Mouse (Mus musculus) G1E-ER4 (cell line): Measurements from ENCODE around the gene Traf4. TPM values are rescaled to one million over a fixed set of nuclear protein-coding genes. Genes with fewer than 3 reads are reported as not detected.

Experiments used
- GATA1 ChIP-seq: IDR thresholded peaks from one replicate; pipeline ENCODE4 v1.8.0; 2012; ENCODE audit warnings: low read length, inconsistent platforms
- polyA plus RNA-seq: library from polyadenylated mRNA; stranded (reverse); fragments of >175 nt; gene quantifications from 2 replicates; pipeline ENCODE4 v1.2.3, GENCODE M21; 2012

Traf4 gene
- polyA plus RNA-seq, 1 experiment, result 23.6 TPM

DNA sequence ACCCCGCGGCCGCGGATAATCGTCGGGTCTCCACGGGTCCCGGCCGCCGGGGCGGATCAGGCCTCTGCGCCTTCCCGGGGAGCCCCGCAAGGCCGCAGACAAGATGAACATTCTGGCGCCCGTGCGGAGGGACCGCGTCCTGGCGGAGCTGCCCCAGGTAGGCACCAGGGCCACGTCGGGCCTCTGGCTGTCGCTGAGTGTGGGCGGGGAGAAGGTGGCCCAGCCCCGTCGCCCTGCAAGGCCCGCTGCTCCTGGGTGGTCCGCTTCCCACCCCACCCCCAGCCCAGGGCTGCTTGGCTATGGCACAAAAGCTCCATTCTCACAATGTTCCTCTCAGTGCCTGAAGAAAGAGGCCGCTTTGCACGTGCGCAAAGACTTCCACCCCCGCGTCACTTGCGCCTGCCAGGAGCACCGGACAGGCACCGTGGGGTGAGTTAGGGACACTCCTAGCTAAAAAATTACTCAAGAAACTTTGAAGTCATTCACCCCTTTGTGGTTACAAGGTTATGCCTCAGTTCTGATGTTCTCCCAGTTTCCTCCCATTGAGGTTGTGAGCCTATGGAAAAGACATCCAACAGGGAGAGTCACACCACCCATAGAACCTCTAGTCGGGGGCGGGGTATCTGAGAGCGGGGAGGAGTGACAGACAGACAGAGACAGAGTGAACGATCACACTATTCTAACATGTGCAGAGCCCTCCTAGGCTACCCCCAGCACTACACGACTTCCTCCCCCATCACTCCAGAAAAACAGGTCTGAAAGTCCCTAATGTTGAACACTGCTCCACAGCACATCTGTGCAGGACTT, 24.0 kb upstream of the Traf4 start:
- no peak for TF ChIP-seq GATA1

DNA sequence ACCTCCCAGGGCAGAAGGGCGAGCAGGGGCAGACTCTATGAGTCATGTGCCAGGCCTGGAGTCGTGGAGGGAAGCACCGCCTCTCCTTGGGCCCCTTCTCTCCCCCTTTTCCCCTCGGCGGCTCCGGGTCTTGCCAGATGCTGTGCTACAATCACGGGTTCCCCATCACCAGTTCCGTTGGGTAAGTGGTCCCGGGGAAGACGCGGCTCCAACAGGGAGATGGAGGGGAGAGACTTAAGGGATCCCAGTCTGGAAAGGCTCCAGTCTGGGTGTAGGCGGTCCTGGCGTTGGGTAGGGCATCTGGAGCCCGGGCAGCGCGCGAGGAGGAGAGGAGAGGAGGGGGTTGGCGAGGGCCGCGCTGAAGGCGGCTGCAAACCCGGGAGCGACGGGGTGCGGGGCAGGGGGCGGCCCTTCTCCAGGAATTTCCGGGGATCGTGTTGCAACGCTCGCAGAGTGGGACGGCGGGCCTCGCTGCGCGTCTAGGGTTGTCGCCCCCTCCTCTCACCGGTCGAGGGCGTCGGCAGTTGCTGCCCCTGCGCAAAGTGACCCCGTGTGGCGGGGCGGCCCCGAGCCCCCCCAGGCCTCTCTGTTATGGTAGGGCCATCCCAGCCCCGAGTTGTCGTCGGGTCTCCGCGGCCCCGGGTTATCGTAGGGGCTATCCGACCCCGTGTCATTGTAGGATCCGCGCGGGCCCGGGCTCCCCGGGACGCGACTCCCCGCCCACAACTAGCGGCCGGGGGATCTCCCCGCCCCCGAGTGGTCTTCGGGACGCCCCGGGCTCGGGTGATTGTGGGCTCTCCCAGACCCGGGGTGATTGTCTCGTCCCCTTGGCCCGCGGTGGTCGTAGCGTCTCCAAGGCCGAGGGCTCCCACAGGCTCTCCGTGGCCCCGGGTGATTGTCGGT, 23.2 kb upstream of the Traf4 start, which contains the start of gene Rab34:
Gene Rab34, plus strand, starts transcription at position 100 of the 903 bp plus-strand sequence.
- TF ChIP-seq GATA1, result no peak

DNA sequence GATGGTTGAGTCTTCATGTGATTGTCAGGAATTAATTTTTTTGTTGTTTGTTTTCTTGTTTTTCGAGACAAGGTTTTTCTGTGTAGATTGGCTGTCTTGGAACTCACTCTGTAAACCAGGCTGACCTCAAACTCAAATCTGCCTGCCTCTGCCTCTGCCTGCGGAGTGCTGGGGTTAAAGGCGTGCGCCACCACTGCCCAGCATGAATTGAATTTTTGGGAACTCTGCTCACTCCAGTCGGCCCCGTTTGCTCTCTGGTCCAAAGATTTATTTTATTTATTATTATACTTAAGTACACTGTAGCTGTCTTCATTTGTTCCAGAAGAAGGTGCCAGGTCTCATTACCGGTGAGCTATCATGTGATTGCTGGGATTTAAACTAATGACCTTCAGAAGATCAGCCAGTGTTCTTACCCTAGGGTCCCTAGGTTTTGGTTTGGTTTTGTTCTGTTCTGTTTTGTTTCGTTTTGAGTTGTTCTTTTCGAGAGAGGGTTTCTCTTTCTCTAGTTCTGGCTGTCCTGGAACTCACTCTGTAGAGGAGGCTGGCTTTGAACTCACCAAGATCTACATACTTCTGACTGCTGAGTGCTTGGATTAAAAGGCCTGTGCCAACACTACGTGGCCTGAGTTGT, 18.6 kb upstream of the Traf4 start:
- no peak for TF ChIP-seq GATA1

DNA sequence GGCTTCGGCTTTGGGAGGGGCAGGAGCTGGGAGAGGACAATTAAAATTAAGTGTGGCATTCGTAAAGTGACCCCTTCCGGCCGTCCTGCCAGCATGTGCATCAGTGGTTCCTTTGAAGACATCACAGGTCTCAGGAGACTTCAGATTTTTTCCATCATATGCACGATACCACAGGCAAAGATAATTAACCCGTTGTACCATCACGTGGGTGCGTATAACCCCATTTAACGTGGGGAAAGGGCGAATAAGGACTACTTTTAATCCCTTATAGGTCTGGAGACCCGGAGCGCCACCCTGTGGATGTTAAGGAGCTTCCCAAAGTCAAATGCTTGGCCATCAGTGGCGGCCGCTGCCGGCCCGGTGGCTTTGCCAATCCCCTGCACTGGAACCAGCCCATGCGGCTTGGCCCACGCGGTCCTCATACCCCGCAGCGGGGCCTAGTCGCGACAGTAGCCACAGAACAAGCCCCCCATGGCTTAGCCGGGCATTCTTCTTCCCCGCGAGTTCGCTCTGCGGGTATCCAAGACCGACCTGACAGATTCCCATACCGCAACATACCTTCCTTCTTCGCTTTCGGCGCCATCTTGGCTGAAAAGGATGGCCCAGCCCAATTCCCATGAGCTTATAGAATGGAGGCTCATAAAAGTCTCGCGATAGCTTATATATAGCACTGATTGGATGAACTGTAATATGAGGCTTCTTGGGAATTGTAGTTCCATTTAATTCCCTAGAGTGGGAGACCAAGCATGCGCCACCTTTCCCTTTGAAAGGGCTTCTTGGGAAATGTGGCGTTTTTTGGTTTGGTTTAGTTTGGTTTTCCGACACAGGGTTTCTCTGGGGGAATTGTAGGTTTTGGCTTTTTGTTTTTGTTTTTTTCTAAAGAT, 17.8 kb upstream of the Traf4 start, which contains the start of gene Rpl23a:
Gene Rpl23a, minus strand, starts transcription at position 624 of the 884 bp plus-strand sequence.
- no peak for TF ChIP-seq GATA1

DNA sequence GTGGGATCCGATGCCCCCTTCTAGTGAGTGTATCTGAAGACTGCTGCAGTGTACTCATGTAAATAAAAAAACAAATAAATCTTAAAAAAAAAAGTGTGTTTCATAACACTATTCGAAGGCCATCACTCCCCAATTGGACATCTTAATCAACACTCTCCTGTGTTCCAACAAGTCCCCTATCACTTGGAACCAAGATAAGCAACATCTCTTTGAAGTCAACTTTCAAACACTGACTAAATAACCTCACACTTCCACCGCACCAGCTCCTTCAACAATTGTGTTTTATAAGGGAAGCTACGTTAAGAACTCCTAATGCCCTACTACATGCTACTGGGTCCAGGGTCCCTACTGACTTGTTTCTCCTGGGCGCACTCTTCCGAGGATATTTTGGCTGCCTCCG, 17.1 kb upstream of the Traf4 start:
- no peak for TF ChIP-seq GATA1

DNA sequence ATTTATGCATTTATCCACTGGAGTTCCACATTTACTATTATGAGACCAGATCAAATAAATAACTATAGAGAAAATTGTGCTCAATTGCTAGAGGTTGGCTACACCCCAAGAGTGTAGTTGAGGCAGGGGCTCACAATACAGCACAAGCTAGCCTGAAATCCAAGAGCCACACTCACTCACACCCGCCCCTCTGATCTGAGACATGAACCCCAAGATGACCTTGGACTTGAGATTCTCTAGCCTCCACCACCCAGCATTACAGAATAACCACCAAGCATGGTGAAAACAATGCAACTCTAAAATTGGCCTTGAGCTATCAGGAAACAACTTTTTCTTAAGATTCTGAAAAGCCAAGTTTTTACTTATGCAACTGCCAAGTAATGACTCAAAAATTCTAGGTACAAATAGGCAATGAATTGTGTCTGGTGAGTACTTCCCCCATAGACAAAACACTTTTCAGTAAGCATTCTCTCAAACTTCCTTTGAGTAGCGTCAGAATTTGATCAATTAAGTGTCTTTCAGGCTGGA, 16.5 kb upstream of the Traf4 start:
- TF ChIP-seq GATA1, result no peak

DNA sequence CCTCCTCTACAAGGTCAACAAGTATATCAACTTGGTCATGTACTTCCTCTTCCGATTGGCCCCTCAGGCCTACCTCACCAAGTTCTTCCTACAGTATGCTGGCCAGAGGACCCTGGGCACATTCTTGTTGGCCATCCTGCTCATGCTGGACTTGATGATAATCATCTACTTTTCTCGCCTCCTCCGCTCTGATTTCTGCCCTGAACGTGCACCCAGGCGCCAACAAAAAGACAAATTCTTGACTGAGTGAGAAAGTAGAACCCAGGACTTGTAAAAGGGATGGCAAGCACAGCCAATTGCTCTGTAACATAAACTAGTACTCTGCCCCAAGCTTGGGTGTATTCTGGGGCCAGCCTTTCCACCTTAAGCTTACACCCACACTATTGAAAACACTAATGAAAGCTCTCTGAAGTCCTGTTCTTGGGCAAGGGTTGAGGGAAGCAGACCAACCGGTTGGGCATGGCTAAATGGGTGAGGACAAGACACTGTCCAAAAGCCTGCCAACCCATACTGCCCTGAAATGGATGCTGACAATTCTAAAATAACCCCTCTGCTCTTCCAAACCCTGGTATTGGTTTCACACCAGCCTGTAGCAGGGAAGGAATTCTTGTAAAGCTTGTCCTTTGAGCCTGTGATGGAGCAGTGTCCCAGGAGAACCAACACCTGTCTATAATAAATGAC, 14.8 kb upstream of the Traf4 start:
- no peak for TF ChIP-seq GATA1

DNA sequence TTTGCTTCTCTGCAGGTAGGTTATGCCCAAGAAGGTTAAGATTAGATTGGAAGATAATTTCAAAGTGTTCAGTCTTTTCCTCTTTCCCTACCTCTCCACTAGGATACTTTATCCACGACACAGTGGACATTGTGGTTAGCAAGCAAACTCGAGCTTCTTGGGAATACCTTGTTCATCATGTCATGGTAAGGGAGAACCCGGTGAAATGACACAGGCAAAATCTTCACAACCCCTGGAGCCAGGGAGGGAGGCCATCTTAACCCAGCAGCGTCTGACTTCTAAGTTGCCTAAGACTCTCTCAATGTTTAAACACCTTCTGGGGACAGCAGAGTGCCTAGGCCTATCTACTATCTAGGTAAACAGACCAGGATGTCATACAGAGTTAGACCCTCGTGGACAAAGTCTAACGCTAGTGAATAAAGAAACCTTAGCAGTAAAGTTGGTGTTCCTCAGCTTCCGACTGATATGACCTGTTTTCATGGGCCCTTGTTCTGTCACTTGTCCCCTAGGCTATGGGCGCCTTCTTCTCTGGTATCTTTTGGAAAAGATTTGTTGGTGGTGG, 14.1 kb upstream of the Traf4 start:
- TF ChIP-seq GATA1, result no peak

DNA sequence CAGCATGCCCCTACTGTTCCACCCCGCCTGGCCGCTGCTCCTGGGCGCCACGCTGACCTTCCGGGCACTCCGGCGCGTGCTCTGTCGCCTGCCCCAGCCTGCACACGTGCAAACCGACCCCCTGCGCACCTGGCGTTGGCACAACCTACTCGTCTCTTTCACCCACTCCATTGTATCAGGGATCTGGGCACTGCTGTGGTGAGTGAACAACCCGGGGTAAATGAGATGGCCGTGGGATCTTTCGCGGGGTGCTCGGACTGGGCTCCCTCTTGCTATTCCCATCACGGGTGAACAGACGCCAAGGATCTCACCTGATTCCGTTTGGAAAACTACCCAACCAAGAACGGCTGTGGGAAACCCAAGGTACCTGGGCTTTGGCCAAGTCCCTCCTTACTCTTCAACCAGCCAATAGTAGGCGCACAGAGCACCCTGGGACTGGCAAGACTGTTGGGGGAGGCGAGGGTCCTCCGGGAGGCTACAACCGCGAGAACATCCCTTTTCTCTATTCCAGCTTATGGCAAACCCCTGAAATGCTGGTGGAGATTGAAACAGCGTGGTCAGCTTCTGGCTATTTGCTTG, 13.6 kb upstream of the Traf4 start:
- no peak for TF ChIP-seq GATA1

DNA sequence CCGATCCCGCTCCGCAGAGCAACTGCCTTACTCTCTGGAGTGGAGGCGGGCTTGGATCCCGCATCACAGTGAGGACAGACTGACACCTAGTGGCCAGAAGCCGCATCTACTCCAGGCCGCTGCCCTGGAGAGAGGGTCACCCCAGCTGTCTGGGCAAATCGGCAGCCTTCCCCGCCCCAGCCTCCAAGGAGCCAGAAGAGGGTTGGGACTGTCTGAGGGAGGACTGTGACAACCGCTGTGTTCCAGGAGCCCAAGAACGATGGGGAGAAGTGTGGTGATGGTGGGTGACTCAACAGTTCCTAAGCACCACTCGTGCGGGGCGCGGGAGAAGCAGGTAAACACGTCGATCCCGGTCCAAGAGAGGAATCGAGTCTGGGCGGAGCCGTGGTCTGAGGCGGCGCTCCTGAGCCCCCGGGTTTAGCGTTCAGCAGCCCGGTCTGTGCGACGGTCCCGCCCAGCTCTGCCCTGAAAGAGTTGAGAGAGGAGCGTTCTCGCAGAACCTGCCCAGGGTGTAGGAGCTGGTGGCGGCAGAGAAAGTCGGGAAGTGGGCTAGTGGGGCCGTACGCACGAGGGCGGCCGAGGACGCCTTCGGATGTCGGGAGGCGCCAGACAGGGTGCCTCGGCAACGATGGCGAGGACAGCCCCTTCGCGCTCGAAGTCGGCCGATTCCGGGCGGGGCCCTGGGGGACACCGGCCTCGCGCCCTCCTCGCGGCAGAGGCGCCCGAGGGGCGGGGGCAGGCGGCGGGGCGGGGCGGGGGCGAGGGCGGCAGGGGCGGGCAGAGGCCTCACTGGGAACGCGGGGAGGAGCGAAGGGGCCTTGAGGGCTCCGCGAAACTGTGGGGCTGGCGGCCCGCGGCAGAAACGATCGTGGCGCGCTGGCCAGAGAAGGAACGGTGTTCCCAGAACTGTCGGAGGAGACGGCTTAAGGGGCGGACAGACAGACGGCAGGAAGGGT, 12.8 kb upstream of the Traf4 start:
- TF ChIP-seq GATA1, result no peak

DNA sequence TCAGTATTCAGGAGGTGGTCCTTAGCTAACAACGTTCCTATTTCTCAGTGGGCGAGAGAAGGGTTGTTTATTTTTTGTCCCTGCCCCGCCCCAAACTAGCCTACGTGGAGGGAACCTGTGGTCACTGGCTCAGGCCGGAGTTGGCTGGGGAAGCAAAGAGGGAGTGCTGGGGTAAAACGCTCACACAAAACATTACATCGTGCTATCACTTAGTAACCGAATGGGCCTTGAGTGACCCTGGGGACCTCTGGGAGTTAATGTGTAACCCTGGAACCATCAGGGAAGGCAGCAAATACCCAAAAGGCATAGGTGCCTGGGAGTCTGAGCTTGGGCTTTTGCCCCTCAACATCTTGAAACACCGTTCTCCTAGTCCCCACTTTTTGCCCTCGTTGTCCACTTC, 12.0 kb upstream of the Traf4 start:
- no peak for TF ChIP-seq GATA1

DNA sequence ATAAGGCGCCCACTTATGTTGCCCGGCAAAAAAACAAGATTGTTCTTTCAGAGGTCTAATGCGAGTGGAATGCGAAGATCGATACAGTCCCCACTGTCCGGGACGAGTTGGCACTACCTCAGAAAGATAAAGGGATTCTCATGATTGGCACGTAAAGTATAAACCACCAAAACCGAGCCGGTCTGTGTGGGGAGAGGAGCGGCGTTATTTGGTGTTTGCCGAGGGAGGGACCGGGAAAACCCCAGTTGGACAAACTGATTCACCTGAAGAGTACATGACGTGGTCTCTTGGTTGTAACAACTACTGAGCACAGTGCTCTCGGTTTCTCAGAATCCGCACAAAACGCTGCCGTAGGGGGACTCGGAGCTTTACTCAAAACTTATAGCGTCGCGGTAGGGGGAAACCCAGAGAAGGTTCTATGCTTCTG, 11.5 kb upstream of the Traf4 start:
- TF ChIP-seq GATA1, result no peak
